Mouse (Mus musculus) embryonic facial prominence, embryonic 15.5 days (tissue): ENCODE measurements at regions not wholly inside any gene's neighbourhood (a gene's known extent, or its start where the extent isn't known, plus 50 kb on each side); places are given as distances from the start of the nearest gene placed in this dataset.
A peak's percentile ranks its signal among the peaks of the same experiment; 100 is the strongest.

Experiments
- ATAC-seq: fragments of 200-750 bp; cut with Nextera tagmentation; 2 replicates; pipeline ENCODE4 v1.8.0; 2017; ENCODE audit warnings: low read depth, moderate TSS enrichment; ENCODE audit not compliant: insufficient number of reproducible peaks, low FRiP score, low TSS enrichment
- H3K27ac ChIP-seq: fragments of 300-500 bp; sonication (generic); replicated peaks from 2 replicates; pipeline ENCODE4 v1.5.1; 2015; ENCODE audit warnings: mild to moderate bottlenecking, inconsistent platforms
- H3K27me3 ChIP-seq: fragments of 300-500 bp; sonication (generic); 2 replicates; pipeline ENCODE4 v1.6.1; 2015; ENCODE audit warnings: inconsistent platforms
- H3K36me3 ChIP-seq: fragments of 300-500 bp; sonication (generic); 2 replicates; pipeline ENCODE4 v1.6.1; 2015; ENCODE audit warnings: mild to moderate bottlenecking, inconsistent platforms
- H3K4me1 ChIP-seq: fragments of 300-500 bp; sonication (generic); 2 replicates; pipeline ENCODE4 v1.6.1; 2015; ENCODE audit warnings: inconsistent platforms
- H3K4me2 ChIP-seq: fragments of 300-500 bp; sonication (generic); replicated peaks from 2 replicates; pipeline ENCODE4 v1.6.1; 2015; ENCODE audit warnings: mild to moderate bottlenecking, inconsistent platforms
- H3K4me3 ChIP-seq: fragments of 300-500 bp; sonication (generic); replicated peaks from 2 replicates; pipeline ENCODE4 v1.5.1; 2015; ENCODE audit warnings: mild to moderate bottlenecking, inconsistent platforms
- H3K9ac ChIP-seq: fragments of 300-500 bp; sonication (generic); 2 replicates; pipeline ENCODE4 v1.6.1; 2015; ENCODE audit warnings: inconsistent platforms
- H3K9me3 ChIP-seq: fragments of 300-500 bp; sonication (generic); replicated peaks from 2 replicates; pipeline ENCODE4 v1.6.1; 2016; ENCODE audit warnings: inconsistent platforms
- WGBS: fragments of 180-500 bp; shearing (Covaris S2); methylation state at CpG from one replicate; pipeline ENCODE4 v1.1.7; 2015; 5-methylcytosine and 5-hydroxymethylcytosine counted together

- WGBS: 50% methylated on average over 11 of the region's 11 CpGs
- no peaks in the 10 kb centered on the region for H3K4me1 ChIP-seq
- no peaks in the 10 kb centered on the region for H3K27me3 ChIP-seq
- H3K9ac ChIP-seq: no peak overlapping the region
- no peak overlapping the region for H3K4me2 ChIP-seq
- no peak for ATAC-seq
- H3K27ac ChIP-seq: no peak overlapping the region
- H3K4me3 ChIP-seq: no peak overlapping the region
- H3K9me3 ChIP-seq: no peaks in the 10 kb centered on the region
- H3K36me3 ChIP-seq: no peaks in the 10 kb centered on the region
Observed at GRCm38 (mm10) chr15:57644331-57644953, 167.0 kb upstream of the Slc22a22 start.

DNA sequence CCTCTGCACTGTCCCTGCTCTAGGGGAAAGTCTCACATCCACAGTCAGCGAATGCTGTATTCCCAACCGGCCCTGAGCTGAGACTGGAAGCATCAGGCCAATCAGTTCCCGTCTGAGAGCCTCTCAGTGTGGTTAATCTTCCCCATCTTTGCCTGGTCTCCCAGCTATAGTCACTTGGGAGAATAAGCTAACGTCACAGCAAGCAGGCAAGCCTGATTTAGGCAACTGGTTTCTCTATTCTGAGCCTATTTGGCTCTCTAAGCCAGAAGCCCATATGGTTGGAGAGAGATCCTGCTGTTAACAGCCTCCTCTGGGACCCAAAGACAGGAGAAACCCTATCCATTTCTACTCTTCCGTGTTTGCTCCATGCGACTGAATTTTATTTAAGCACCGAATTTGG, 161.7 kb upstream of the Slc22a22 start:
- H3K4me1 ChIP-seq: no peaks in the 10 kb centered on the region
- no peak overlapping the region for H3K27ac ChIP-seq
- H3K9me3 ChIP-seq: no peaks in the 10 kb centered on the region
- H3K4me2 ChIP-seq: no peak overlapping the region
- H3K27me3 ChIP-seq: no peaks in the 10 kb centered on the region
- H3K4me3 ChIP-seq: no peak overlapping the region
- no peak overlapping the region for H3K9ac ChIP-seq
- WGBS: 55% methylated on average over 7 of the region's 7 CpGs
- H3K36me3 ChIP-seq: no peaks in the 10 kb centered on the region
- peak; percentile 51 for ATAC-seq

GRCm38 (mm10) chr15:57633067-57633466, 155.6 kb upstream of the Slc22a22 start:
- H3K9me3 ChIP-seq: no peaks in the 10 kb centered on the region
- H3K9ac ChIP-seq: no peak overlapping the region
- no peaks in the 10 kb centered on the region for H3K36me3 ChIP-seq
- 66% methylated on average over 3 of the region's 3 CpGs for WGBS
- no peak overlapping the region for H3K4me2 ChIP-seq
- H3K4me1 ChIP-seq: 0 out of 2 replicates have a peak, but pooled peaks cover 4% of the 10 kb centered on the region
- no peaks in the 10 kb centered on the region for H3K27me3 ChIP-seq
- ATAC-seq: no peak
- H3K4me3 ChIP-seq: no peak overlapping the region
- peak overlapping the region; percentile 39; the same call in 1 of the 2 replicates for H3K27ac ChIP-seq

DNA sequence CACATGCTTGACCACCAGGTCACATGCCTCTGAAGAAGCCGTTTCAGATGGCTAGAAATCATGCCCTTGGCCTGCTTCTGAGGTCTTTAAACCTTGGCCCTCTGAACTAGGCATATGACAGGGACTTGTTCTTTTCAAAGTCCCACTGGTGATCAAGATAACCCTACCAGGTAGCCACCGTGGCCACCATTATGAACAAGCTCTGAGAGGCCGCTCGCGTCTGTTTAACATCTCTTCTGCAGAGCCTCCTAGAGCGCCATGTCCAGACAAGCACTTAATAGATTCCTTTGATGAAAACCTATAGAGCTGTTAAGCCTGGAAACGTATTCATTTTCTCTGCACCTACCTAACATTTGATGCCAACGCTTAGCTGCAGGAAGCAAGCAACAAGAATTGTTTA, 155.1 kb upstream of the Slc22a22 start:
- 0 out of 2 replicates have a peak, but pooled peaks cover 4% of the 10 kb centered on the region for H3K4me1 ChIP-seq
- H3K27ac ChIP-seq: 0 out of 2 replicates have a peak overlapping the region, but pooled peaks have one; percentile 39
- no peak overlapping the region for H3K4me3 ChIP-seq
- no peaks in the 10 kb centered on the region for H3K27me3 ChIP-seq
- 83% methylated on average over 8 of the region's 8 CpGs for WGBS
- ATAC-seq: no peak
- H3K4me2 ChIP-seq: no peak overlapping the region
- no peak overlapping the region for H3K9ac ChIP-seq
- H3K36me3 ChIP-seq: no peaks in the 10 kb centered on the region
- H3K9me3 ChIP-seq: no peaks in the 10 kb centered on the region

GRCm38 (mm10) chr15:57618466-57618865, 141.0 kb upstream of the Slc22a22 start:
- no peaks in the 10 kb centered on the region for H3K9me3 ChIP-seq
- H3K4me1 ChIP-seq: peaks cover 9% of the 10 kb centered on the region; the same call in 1 of the 2 replicates
- no peak overlapping the region for H3K27ac ChIP-seq
- no peaks in the 10 kb centered on the region for H3K36me3 ChIP-seq
- H3K4me3 ChIP-seq: no peak overlapping the region
- H3K9ac ChIP-seq: no peak overlapping the region
- H3K4me2 ChIP-seq: no peak overlapping the region
- no peak for ATAC-seq
- no peaks in the 10 kb centered on the region for H3K27me3 ChIP-seq
- WGBS: 90% methylated on average over 6 of the region's 6 CpGs

GRCm38 (mm10) chr15:57616880-57617391, 139.5 kb upstream of the Slc22a22 start:
- ATAC-seq: peak; percentile 67; the same call in 1 of the 2 replicates
- no peak overlapping the region for H3K9ac ChIP-seq
- no peak overlapping the region for H3K4me2 ChIP-seq
- no peak overlapping the region for H3K4me3 ChIP-seq
- no peaks in the 10 kb centered on the region for H3K36me3 ChIP-seq
- H3K27me3 ChIP-seq: no peaks in the 10 kb centered on the region
- peak overlapping the region; percentile 52 for H3K27ac ChIP-seq
- H3K4me1 ChIP-seq: peaks cover 9% of the 10 kb centered on the region; the same call in 1 of the 2 replicates
- H3K9me3 ChIP-seq: no peaks in the 10 kb centered on the region
- WGBS: 44% methylated on average over 11 of the region's 11 CpGs

GRCm38 (mm10) chr15:57610006-57610405, 132.6 kb upstream of the Slc22a22 start:
- no peaks in the 10 kb centered on the region for H3K36me3 ChIP-seq
- 0 out of 2 replicates have a peak, but pooled peaks cover 4% of the 10 kb centered on the region for H3K4me1 ChIP-seq
- H3K9ac ChIP-seq: no peak overlapping the region
- H3K27ac ChIP-seq: no peak overlapping the region
- H3K27me3 ChIP-seq: no peaks in the 10 kb centered on the region
- ATAC-seq: no peak
- 96% methylated on average over 2 of the region's 2 CpGs for WGBS
- no peaks in the 10 kb centered on the region for H3K9me3 ChIP-seq
- H3K4me3 ChIP-seq: no peak overlapping the region
- H3K4me2 ChIP-seq: no peak overlapping the region

GRCm38 (mm10) chr15:57608519-57608918, 131.1 kb upstream of the Slc22a22 start:
- 44% methylated on average over 3 of the region's 3 CpGs for WGBS
- Histone ChIP-seq H3K36me3 (no peaks in the 10 kb centered on the region), H3K9ac (no peak overlapping the region), H3K4me1 (0 out of 2 replicates have a peak, but pooled peaks cover 4% of the 10 kb centered on the region), H3K4me2 (no peak overlapping the region), H3K27me3 (no peaks in the 10 kb centered on the region), H3K27ac (peak overlapping the region; percentile 48), H3K4me3 (no peak overlapping the region), H3K9me3 (no peaks in the 10 kb centered on the region)
- ATAC-seq: no peak

DNA sequence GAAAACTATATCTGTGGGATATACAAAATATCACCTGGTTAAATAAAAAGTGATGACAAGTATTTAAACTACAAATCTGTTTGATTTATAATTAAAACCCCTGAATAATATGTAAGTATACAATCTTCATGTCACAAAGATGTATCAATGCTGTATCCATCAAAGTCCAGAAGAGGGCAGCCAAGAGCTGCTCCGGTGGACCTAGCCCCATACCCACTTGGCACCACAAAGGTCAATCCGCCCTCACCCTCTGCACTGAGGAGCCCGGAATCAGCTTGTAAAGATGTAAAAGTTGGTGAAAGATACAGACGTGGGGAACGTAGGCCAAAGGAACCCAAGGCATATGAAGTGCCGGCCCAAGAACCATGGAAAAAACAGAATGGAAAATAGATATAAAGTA, 123.1 kb upstream of the Slc22a22 start:
- Histone ChIP-seq H3K4me3 (no peak overlapping the region), H3K4me2 (no peak overlapping the region), H3K27me3 (no peaks in the 10 kb centered on the region), H3K9me3 (no peaks in the 10 kb centered on the region), H3K27ac (no peak overlapping the region), H3K4me1 (peaks cover 3% of the 10 kb centered on the region; the same call in 1 of the 2 replicates), H3K36me3 (no peaks in the 10 kb centered on the region), H3K9ac (no peak overlapping the region)
- WGBS: 20% methylated on average over 6 of the region's 6 CpGs
- ATAC-seq: no peak

- no peak overlapping the region for H3K9ac ChIP-seq
- H3K4me3 ChIP-seq: no peak overlapping the region
- no peaks in the 10 kb centered on the region for H3K9me3 ChIP-seq
- peaks cover 13% of the 10 kb centered on the region for H3K4me1 ChIP-seq
- no peak overlapping the region for H3K27ac ChIP-seq
- 67% methylated on average over 4 of the region's 4 CpGs for whole genome bisulfite sequencing
- no peaks in the 10 kb centered on the region for H3K36me3 ChIP-seq
- H3K4me2 ChIP-seq: no peak overlapping the region
- no peak for ATAC-seq
- H3K27me3 ChIP-seq: no peaks in the 10 kb centered on the region
Observed at GRCm38 (mm10) chr15:57593326-57594004, 116.0 kb upstream of the Slc22a22 start.

GRCm38 (mm10) chr15:57590597-57591219, 113.3 kb upstream of the Slc22a22 start:
- Histone ChIP-seq H3K4me2 (no peak overlapping the region), H3K4me3 (no peak overlapping the region), H3K27me3 (no peaks in the 10 kb centered on the region), H3K4me1 (peaks cover 13% of the 10 kb centered on the region), H3K36me3 (no peaks in the 10 kb centered on the region), H3K9me3 (no peaks in the 10 kb centered on the region), H3K27ac (no peak overlapping the region), H3K9ac (no peak overlapping the region)
- 37% methylated on average over 7 of the region's 7 CpGs for WGBS
- 0 out of 2 replicates have a peak, but pooled peaks have one; percentile 53 for ATAC-seq
